10 mouse cellular contexts compared by ENCODE assay signal in the genomic region with DNA sequence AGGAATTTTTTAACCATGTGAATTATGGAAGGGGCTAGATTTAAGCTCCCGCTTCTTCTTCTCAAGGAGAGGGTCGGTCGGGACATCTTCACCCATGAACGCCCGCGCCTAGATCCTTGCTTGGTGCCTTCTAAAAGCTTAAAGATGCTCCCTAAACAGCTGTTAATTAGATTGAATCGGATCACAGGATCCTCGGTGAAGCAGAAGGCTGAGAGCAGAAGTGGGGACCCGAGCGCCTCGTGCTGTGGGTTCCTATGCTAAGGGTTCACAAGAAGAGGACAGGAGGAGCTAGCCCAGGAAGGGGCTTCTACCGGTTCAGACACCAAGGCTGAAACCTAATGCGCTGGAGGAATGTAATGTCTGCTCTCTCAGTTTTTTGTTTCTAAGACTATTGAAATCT. TPM values are rescaled to one million over a fixed set of nuclear protein-coding genes. Genes with fewer than 3 reads are reported as not detected.
DNase-seq lines count a peak whose midpoint lies in the region; ATAC-seq and TF ChIP-seq lines count a peak whose summit lies in the region.
"Had no signal": no experiment of that assay in that cellular context is flagged by ENCODE, and none has a peak within 500 bp of the region (broad histone marks: within the 10 kb centered on the region; RNA-seq: fewer than 3 reads in every experiment).

No protein-coding gene starts in this region.

- peaks cover 22% of the 10 kb centered on the region for H3K4me1 ChIP-seq in heart, embryonic 15.5 days (replicated peaks)
- peaks cover 17% of the 10 kb centered on the region for H3K4me1 ChIP-seq in forebrain, postnatal 0 days (ENCODE audit: insufficient read depth)
- peaks cover 24% of the 10 kb centered on the region for H3K4me1 ChIP-seq in midbrain, embryonic 12.5 days

- no peak overlapping the region for H3K9ac ChIP-seq in heart, embryonic 15.5 days
- peak overlapping the region; percentile 83 for H3K9ac ChIP-seq in forebrain, postnatal 0 days
- H3K9ac ChIP-seq in midbrain, embryonic 12.5 days (replicated peaks): peak overlapping the region; percentile 78

- 18% methylated on average over 13 of the region's 13 CpGs for WGBS in heart, embryonic 15.5 days
- 3% methylated on average over 13 of the region's 13 CpGs for WGBS in forebrain, postnatal 0 days
- WGBS in midbrain, embryonic 12.5 days: 6% methylated on average over 13 of the region's 13 CpGs

- H3K27me3 ChIP-seq in heart, embryonic 15.5 days: peaks cover 51% of the 10 kb centered on the region
- H3K27me3 ChIP-seq in forebrain, postnatal 0 days (ENCODE audit: insufficient read depth, low read length): no peaks in the 10 kb centered on the region
- peaks cover 40% of the 10 kb centered on the region for H3K27me3 ChIP-seq in midbrain, embryonic 12.5 days

- no peak for DNase-seq in heart, postnatal 14 days
- DNase-seq in brain, embryonic 14.5 days (ENCODE audit: low read depth): peak; percentile 48
- DNase-seq in forebrain, postnatal 0 days: peak; percentile 50
- DNase-seq in retina, embryonic 14.5 days (ENCODE audit: low spot score): no peak
- DNase-seq in frontal cortex, postnatal 25 days (ENCODE audit: low spot score in 2 of 2): no peak
- no peak for DNase-seq in frontal cortex, postnatal 14 days (ENCODE audit: low spot score in 2 of 2)
- DNase-seq: thymus, postnatal 14 days had no signal

- peak overlapping the region; percentile 62 for H3K4me3 ChIP-seq in heart, embryonic 15.5 days
- peak overlapping the region; percentile 80 for H3K4me3 ChIP-seq in forebrain, postnatal 0 days (ENCODE audit: low read depth, low read length)
- H3K4me3 ChIP-seq in midbrain, embryonic 12.5 days: peak overlapping the region; percentile 87

- intact Hi-C loops in heart, postnatal 14 days (cut with DNase I): no loop called here

- no peak for TF ChIP-seq POLR2A in brain, embryonic 14.5 days (IDR thresholded peaks at IDR 0.05; ENCODE audit: borderline replicate concordance, extremely low read depth, insufficient read depth, insufficient read length, poor library complexity, severe bottlenecking)

- ATAC-seq in heart, embryonic 15.5 days (replicated peaks; ENCODE audit: insufficient number of reproducible peaks, insufficient read depth, low FRiP score, low read depth): no peak
- ATAC-seq in forebrain, postnatal 0 days: peak; percentile 8; the same call in 1 of the 2 replicates
- ATAC-seq in midbrain, embryonic 12.5 days (ENCODE audit: low FRiP score, low read depth): no peak

- H3K27ac ChIP-seq in heart, embryonic 15.5 days: no peak overlapping the region
- peak overlapping the region; percentile 85 for H3K27ac ChIP-seq in forebrain, postnatal 0 days (ENCODE audit: low read depth, low read length)
- 0 out of 2 replicates have a peak overlapping the region, but pooled peaks have one; percentile 55 for H3K27ac ChIP-seq in midbrain, embryonic 12.5 days (replicated peaks)

- no peaks in the 10 kb centered on the region for H3K36me3 ChIP-seq in heart, embryonic 15.5 days
- H3K36me3 ChIP-seq in forebrain, postnatal 0 days (ENCODE audit: insufficient read depth): no peaks in the 10 kb centered on the region; the same call in 1 of the 2 replicates
- H3K36me3 ChIP-seq in midbrain, embryonic 12.5 days: no peaks in the 10 kb centered on the region

- H3K4me2 ChIP-seq in heart, embryonic 15.5 days: peak overlapping the region; percentile 99
- H3K4me2 ChIP-seq in forebrain, postnatal 0 days (ENCODE audit: low read depth): peak overlapping the region; percentile 69
- H3K4me2 ChIP-seq in midbrain, embryonic 12.5 days (replicated peaks): peak overlapping the region; percentile 95

- no peak for TF ChIP-seq CTCF in brain, embryonic 14.5 days (IDR thresholded peaks at IDR 0.05; ENCODE audit: borderline replicate concordance, extremely low read depth, insufficient read depth, insufficient read length)
- no peak for TF ChIP-seq CTCF in forebrain, postnatal 0 days (IDR thresholded peaks at IDR 0.05; ENCODE audit: low read depth)

- no peaks in the 10 kb centered on the region for H3K9me3 ChIP-seq in heart, embryonic 15.5 days (replicated peaks)
- no peaks in the 10 kb centered on the region for H3K9me3 ChIP-seq in forebrain, postnatal 0 days (ENCODE audit: low read length)
- no peaks in the 10 kb centered on the region for H3K9me3 ChIP-seq in midbrain, embryonic 12.5 days

RNA-seq across cellular contexts. Expression of a gene that starts 0.5 kb away (rescaled TPM):
- polyA plus RNA-seq in heart, embryonic 15.5 days (2015; fragmentation: Nextera tagmentation; extraction: Ambion mirVana): 0.48 and 0.51 TPM in 2 replicates
- total RNA-seq in heart, postnatal 14 days (2021): under 1 TPM; 0.26 to 0.27 TPM
- 4.5 and 6.5 TPM in 2 replicates for polyA plus RNA-seq in brain, embryonic 14.5 days (2012; rRNA removed)
- total RNA-seq in forebrain, postnatal 0 days (2014; rRNA removed): 30.2 and 34.0 TPM in 2 replicates
- 3.3 and 5.5 TPM in 2 replicates for polyA plus RNA-seq in forebrain, postnatal 0 days (2015; fragmentation: Nextera tagmentation; extraction: Ambion mirVana)
- polyA plus RNA-seq in midbrain, embryonic 12.5 days (2016; fragmentation: Nextera tagmentation; extraction: Ambion mirVana): 4.3 and 5.3 TPM in 2 replicates
- polyA plus RNA-seq: liver, adult 2 months had no signal

Comparison
In these comparisons a context has a peak if more than half of its experiments do, and no peak if none do; other contexts are left out.
1. DNase-seq: peak in brain, embryonic 14.5 days (single experiment) and forebrain, postnatal 0 days (single experiment); none in heart, postnatal 14 days (0 of 2), retina, embryonic 14.5 days (single experiment), frontal cortex, postnatal 25 days (0 of 2) and frontal cortex, postnatal 14 days (0 of 2).
2. Peak in every context shown above with its lines, with median percentiles within 50 percentile points of each other: H3K4me2 ChIP-seq and H3K4me3 ChIP-seq.